Mouse (Mus musculus): ENCODE results near the gene Tgfb3. TPM values are rescaled to one million over a fixed set of nuclear protein-coding genes. Genes with fewer than 3 reads are reported as not detected.

Tgfb3 gene
- 4.0 and 5.1 TPM in 2 replicates for polyA plus RNA-seq (2014; fragmentation: Nextera tagmentation; extraction: Ambion mirVana)

GRCm38 (mm10) chr12:86078553-86079201, at the start of gene Tgfb3:
TSS of gene Tgfb3 (minus strand) at chr12:86079041.
- Histone ChIP-seq H3K9me3 (replicated peaks; ENCODE audit: control insufficient read depth, low read length) (no peaks in the 10 kb centered on the region), H3K4me1 (ENCODE audit: control insufficient read depth, insufficient read depth, low read length) (peaks cover 22% of the 10 kb centered on the region), H3K9ac (ENCODE audit: low read length) (peak within 1 kb of the TSS; percentile 70), H3K27ac (ENCODE audit: low read depth, low read length) (peak within 1 kb of the TSS; percentile 58), H3K36me3 (ENCODE audit: control insufficient read depth, insufficient read depth, low read length) (no peaks in the 10 kb centered on the region), H3K4me3 (ENCODE audit: low read depth, low read length) (peak within 1 kb of the TSS; percentile 48), H3K4me2 (ENCODE audit: low read length) (peak within 1 kb of the TSS; percentile 93), H3K27me3 (replicated peaks; ENCODE audit: control insufficient read depth, insufficient read depth, low read length) (no peaks in the 10 kb centered on the region)
- under 1% methylated on average over 25 of the region's 25 CpGs for WGBS
- ATAC-seq (peak; percentile 61), DNase-seq (ENCODE audit: low spot score) (peak; percentile 77)

- 88% methylated on average over 6 of the region's 6 CpGs for WGBS
- Histone ChIP-seq H3K4me3 (ENCODE audit: low read depth, low read length) (no peak overlapping the region), H3K36me3 (ENCODE audit: control insufficient read depth, insufficient read depth, low read length) (no peaks in the 10 kb centered on the region), H3K4me2 (ENCODE audit: low read length) (no peak overlapping the region), H3K4me1 (ENCODE audit: control insufficient read depth, insufficient read depth, low read length) (no peaks in the 10 kb centered on the region), H3K27ac (ENCODE audit: low read depth, low read length) (no peak overlapping the region), H3K9ac (ENCODE audit: low read length) (no peak overlapping the region), H3K9me3 (replicated peaks; ENCODE audit: control insufficient read depth, low read length) (no peaks in the 10 kb centered on the region), H3K27me3 (replicated peaks; ENCODE audit: control insufficient read depth, insufficient read depth, low read length) (no peaks in the 10 kb centered on the region)
- DNase-seq (ENCODE audit: low spot score): no peak
- ATAC-seq: no peak
Measured at GRCm38 (mm10) chr12:86128122-86128521, 49.3 kb upstream of the Tgfb3 start.

GRCm38 (mm10) chr12:86124016-86124415, 45.2 kb upstream of the Tgfb3 start:
- WGBS: 59% methylated on average over 6 of the region's 6 CpGs
- Histone ChIP-seq H3K36me3 (ENCODE audit: control insufficient read depth, insufficient read depth, low read length) (no peaks in the 10 kb centered on the region), H3K4me3 (ENCODE audit: low read depth, low read length) (no peak overlapping the region), H3K4me1 (ENCODE audit: control insufficient read depth, insufficient read depth, low read length) (no peaks in the 10 kb centered on the region), H3K27ac (ENCODE audit: low read depth, low read length) (no peak overlapping the region), H3K27me3 (replicated peaks; ENCODE audit: control insufficient read depth, insufficient read depth, low read length) (no peaks in the 10 kb centered on the region), H3K4me2 (ENCODE audit: low read length) (no peak overlapping the region), H3K9me3 (replicated peaks; ENCODE audit: control insufficient read depth, low read length) (no peaks in the 10 kb centered on the region), H3K9ac (ENCODE audit: low read length) (no peak overlapping the region)
- DNase-seq (ENCODE audit: low spot score): no peak
- 0 out of 2 replicates have a peak, but pooled peaks have one; percentile 18 for ATAC-seq

GRCm38 (mm10) chr12:86116295-86116835, 37.5 kb upstream of the Tgfb3 start:
- Histone ChIP-seq H3K9me3 (replicated peaks; ENCODE audit: control insufficient read depth, low read length) (no peaks in the 10 kb centered on the region), H3K4me1 (ENCODE audit: control insufficient read depth, insufficient read depth, low read length) (no peaks in the 10 kb centered on the region), H3K27me3 (replicated peaks; ENCODE audit: control insufficient read depth, insufficient read depth, low read length) (no peaks in the 10 kb centered on the region), H3K36me3 (ENCODE audit: control insufficient read depth, insufficient read depth, low read length) (no peaks in the 10 kb centered on the region), H3K4me2 (ENCODE audit: low read length) (no peak overlapping the region), H3K9ac (ENCODE audit: low read length) (no peak overlapping the region), H3K27ac (ENCODE audit: low read depth, low read length) (no peak overlapping the region), H3K4me3 (ENCODE audit: low read depth, low read length) (no peak overlapping the region)
- WGBS: 80% methylated on average over 15 of the region's 15 CpGs
- no peak for ATAC-seq
- DNase-seq (ENCODE audit: low spot score): peak; percentile 4

GRCm38 (mm10) chr12:86110637-86111036, 31.8 kb upstream of the Tgfb3 start:
- no peak for ATAC-seq
- Histone ChIP-seq H3K9me3 (replicated peaks; ENCODE audit: control insufficient read depth, low read length) (no peaks in the 10 kb centered on the region), H3K36me3 (ENCODE audit: control insufficient read depth, insufficient read depth, low read length) (no peaks in the 10 kb centered on the region), H3K9ac (ENCODE audit: low read length) (no peak overlapping the region), H3K4me2 (ENCODE audit: low read length) (no peak overlapping the region), H3K4me3 (ENCODE audit: low read depth, low read length) (no peak overlapping the region), H3K27me3 (replicated peaks; ENCODE audit: control insufficient read depth, insufficient read depth, low read length) (no peaks in the 10 kb centered on the region), H3K4me1 (ENCODE audit: control insufficient read depth, insufficient read depth, low read length) (no peaks in the 10 kb centered on the region), H3K27ac (ENCODE audit: low read depth, low read length) (no peak overlapping the region)
- DNase-seq (ENCODE audit: low spot score): peak; percentile 44
- 97% methylated on average over 2 of the region's 2 CpGs for WGBS

GRCm38 (mm10) chr12:86109531-86109930, 30.7 kb upstream of the Tgfb3 start:
- WGBS: 92% methylated on average over 4 of the region's 4 CpGs
- no peak for ATAC-seq

GRCm38 (mm10) chr12:86107645-86108044, 28.8 kb upstream of the Tgfb3 start:
- H3K27ac ChIP-seq (ENCODE audit: low read depth, low read length): no peak overlapping the region

More at GRCm38 (mm10) chr12:86109531-86109930, 30.7 kb upstream of the Tgfb3 start:
- Histone ChIP-seq H3K4me3 (ENCODE audit: low read depth, low read length) (no peak overlapping the region), H3K36me3 (ENCODE audit: control insufficient read depth, insufficient read depth, low read length) (no peaks in the 10 kb centered on the region), H3K4me1 (ENCODE audit: control insufficient read depth, insufficient read depth, low read length) (no peaks in the 10 kb centered on the region), H3K9ac (ENCODE audit: low read length) (no peak overlapping the region), H3K27me3 (replicated peaks; ENCODE audit: control insufficient read depth, insufficient read depth, low read length) (no peaks in the 10 kb centered on the region), H3K4me2 (ENCODE audit: low read length) (no peak overlapping the region), H3K9me3 (replicated peaks; ENCODE audit: control insufficient read depth, low read length) (no peaks in the 10 kb centered on the region), H3K27ac (ENCODE audit: low read depth, low read length) (no peak overlapping the region)
- no peak for DNase-seq (ENCODE audit: low spot score)

GRCm38 (mm10) chr12:86106086-86106485, 27.2 kb upstream of the Tgfb3 start:
- no peaks in the 10 kb centered on the region for H3K9me3 ChIP-seq (replicated peaks; ENCODE audit: control insufficient read depth, low read length)

More at GRCm38 (mm10) chr12:86107645-86108044, 28.8 kb upstream of the Tgfb3 start:
- DNase-seq (ENCODE audit: low spot score): peak; percentile 54
- Histone ChIP-seq H3K36me3 (ENCODE audit: control insufficient read depth, insufficient read depth, low read length) (no peaks in the 10 kb centered on the region), H3K9me3 (replicated peaks; ENCODE audit: control insufficient read depth, low read length) (no peaks in the 10 kb centered on the region), H3K4me3 (ENCODE audit: low read depth, low read length) (no peak overlapping the region), H3K27me3 (replicated peaks; ENCODE audit: control insufficient read depth, insufficient read depth, low read length) (no peaks in the 10 kb centered on the region), H3K9ac (ENCODE audit: low read length) (no peak overlapping the region), H3K4me1 (ENCODE audit: control insufficient read depth, insufficient read depth, low read length) (peaks cover 14% of the 10 kb centered on the region), H3K4me2 (ENCODE audit: low read length) (no peak overlapping the region)
- 76% methylated on average over 7 of the region's 7 CpGs for WGBS
- ATAC-seq: no peak

GRCm38 (mm10) chr12:86105546-86105945, 26.7 kb upstream of the Tgfb3 start:
- WGBS: 70% methylated on average over 7 of the region's 10 CpGs
- Histone ChIP-seq H3K4me1 (ENCODE audit: control insufficient read depth, insufficient read depth, low read length) (peaks cover 15% of the 10 kb centered on the region), H3K27me3 (replicated peaks; ENCODE audit: control insufficient read depth, insufficient read depth, low read length) (no peaks in the 10 kb centered on the region), H3K9me3 (replicated peaks; ENCODE audit: control insufficient read depth, low read length) (no peaks in the 10 kb centered on the region), H3K4me2 (ENCODE audit: low read length) (no peak overlapping the region), H3K27ac (ENCODE audit: low read depth, low read length) (no peak overlapping the region), H3K4me3 (ENCODE audit: low read depth, low read length) (no peak overlapping the region), H3K36me3 (ENCODE audit: control insufficient read depth, insufficient read depth, low read length) (no peaks in the 10 kb centered on the region), H3K9ac (ENCODE audit: low read length) (no peak overlapping the region)
- ATAC-seq (no peak), DNase-seq (ENCODE audit: low spot score) (no peak)

More at GRCm38 (mm10) chr12:86106086-86106485, 27.2 kb upstream of the Tgfb3 start:
- Histone ChIP-seq H3K36me3 (ENCODE audit: control insufficient read depth, insufficient read depth, low read length) (no peaks in the 10 kb centered on the region), H3K4me3 (ENCODE audit: low read depth, low read length) (no peak overlapping the region), H3K27ac (ENCODE audit: low read depth, low read length) (no peak overlapping the region), H3K27me3 (replicated peaks; ENCODE audit: control insufficient read depth, insufficient read depth, low read length) (no peaks in the 10 kb centered on the region), H3K9ac (ENCODE audit: low read length) (no peak overlapping the region), H3K4me1 (ENCODE audit: control insufficient read depth, insufficient read depth, low read length) (peaks cover 15% of the 10 kb centered on the region), H3K4me2 (ENCODE audit: low read length) (no peak overlapping the region)
- DNase-seq (ENCODE audit: low spot score) (no peak), ATAC-seq (no peak)
- WGBS: 93% methylated on average over 9 of the region's 9 CpGs

All from forebrain, embryonic 14.5 days (tissue).